Mouse (Mus musculus) heart, postnatal 4 days (tissue): ENCODE measurements around the gene Man2a2. TPM values are rescaled to one million over a fixed set of nuclear protein-coding genes. Genes with fewer than 3 reads are reported as not detected.
"Not testable (repeated sequence)": the region's sequence is repeated elsewhere in the genome, so short reads cannot be mapped to it uniquely, and the experiment has no call there.

Experiments
- DNase-seq: peaks from one replicate; pipeline ENCODE4 v3.0.0; 2021
- total RNA-seq, 2 experiments: library from RNA; stranded (reverse); gene quantifications; 2 replicates each; pipeline ENCODE4 v1.2.3; 2021

The Man2a2 gene
- total RNA-seq, 2 experiments from 2014 or later, result 65.0 to 65.6 TPM

DNA sequence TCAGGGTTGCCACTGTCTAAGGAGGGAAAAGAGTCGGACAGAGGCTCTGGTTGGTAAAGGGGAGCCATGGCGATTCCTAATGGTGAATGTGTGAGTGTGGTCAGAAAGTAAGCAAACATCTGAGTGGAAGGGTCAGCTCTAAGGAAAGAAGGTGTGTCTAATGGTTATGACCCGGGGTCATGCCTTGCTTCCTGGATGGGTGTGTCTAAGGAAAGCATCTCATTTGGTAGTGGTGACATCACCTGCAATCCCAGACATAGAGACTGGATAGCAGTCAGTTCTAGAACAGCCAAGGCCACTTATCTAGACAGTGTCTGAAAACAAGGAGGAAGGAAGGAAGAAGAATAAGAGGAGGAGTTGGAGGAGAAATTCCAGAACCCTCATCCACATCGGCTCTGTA is 36.3 kb downstream of the Man2a2 start:
- DNase-seq, result no peak

DNA sequence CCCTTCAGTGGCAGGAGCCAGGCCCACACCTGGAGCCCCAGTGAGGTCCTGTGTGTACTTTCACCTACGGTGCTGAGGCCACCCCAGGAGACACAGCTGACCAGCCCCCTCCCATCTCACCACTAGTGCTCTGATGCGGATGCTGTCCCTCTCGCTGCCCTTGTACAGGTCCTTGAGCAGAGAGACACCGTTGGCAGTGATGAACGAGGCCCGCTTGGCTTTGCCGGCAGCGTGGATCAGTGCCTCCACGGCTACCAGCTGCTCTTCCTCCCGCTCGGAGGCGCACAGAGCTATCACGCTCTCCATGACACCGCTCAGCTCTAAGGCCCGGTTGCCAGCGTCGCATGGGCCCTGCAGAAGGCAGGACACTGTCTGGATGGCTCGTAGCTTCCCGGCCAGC is 39.7 kb downstream of the Man2a2 start:
- DNase-seq, result no peak

DNA sequence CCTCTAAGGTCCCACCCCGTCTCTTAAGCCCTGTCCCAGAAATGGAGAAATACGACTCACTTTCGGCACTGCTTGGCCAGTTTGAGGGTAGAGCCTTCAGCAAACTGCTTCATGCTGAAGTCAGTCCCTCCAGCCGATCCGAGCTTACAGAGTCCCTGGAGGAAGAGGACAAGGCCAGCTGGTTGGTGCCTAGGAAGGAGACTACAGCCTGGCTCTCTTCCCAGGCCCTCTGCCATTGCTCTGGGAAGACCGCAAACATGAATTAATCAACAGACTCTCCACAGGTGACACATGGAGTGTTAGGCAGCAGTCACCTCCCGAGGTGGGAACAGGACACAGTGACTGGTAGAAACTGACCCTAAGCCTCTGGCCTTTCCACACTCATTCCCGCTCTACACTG is 40.9 kb downstream of the Man2a2 start:
- no peak for DNase-seq

DNA sequence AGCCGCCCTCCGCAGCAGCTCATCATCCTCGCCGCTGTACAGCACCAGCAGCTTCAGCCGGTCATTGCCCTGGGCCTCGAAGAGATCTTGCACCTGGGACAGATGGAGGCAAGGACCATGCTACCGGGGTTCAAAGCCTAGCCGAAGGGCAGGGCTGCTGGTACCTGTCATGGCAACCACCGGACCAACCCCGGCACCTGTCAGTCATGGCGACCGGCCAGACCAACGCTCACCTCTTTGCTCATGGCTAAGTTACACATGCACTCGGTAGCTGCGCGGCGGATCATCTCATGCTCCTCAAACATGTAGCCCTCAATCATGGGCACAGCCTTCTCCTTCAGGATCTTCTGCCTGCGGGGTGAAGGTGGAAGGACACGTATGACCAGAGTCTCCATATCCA is 45.1 kb downstream of the Man2a2 start:
- DNase-seq, result no peak

DNA sequence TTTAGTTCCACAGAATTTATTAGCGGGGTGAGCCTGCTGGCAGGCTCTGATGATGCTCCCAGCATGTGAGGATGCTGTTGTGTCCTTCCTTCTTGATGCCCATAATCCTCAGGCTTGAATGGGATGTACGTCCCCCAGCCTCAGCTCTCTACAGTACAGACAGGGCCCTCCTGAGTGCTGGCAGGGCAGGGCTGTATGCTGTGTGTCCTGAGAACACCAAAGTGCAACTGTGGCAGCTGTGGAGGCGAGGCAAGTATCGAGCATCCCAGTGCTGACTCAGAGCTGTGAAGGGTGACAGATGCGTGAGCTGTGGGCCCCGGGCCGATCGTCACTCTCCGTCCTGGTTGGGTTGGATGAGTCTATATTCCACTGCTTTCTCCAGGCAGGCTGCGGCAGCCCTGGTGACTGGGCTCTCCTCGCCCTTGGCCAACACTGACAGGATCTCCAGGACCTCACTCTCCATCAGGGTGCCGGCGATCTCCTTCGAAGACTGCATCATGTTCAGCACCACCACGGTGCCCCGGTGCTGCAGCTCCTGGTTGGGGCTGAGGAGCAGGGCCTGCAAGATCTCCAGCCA is 45.8 kb downstream of the Man2a2 start:
- DNase-seq, result no peak

DNA sequence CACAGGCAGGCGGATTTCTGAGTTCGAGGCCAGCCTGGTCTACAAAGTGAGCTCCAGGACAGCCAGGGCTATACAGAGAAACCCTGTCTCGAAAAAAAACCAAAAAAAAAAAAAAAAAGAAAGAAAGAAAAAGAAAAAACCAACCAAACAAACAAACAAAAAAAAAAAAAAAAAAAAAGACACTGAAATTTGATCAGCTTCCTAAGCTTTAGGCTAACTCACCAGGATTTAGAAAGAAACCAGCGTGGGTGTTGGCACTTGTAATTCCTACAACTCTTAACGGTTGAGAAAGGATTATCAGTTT is 46.4 kb downstream of the Man2a2 start:
- DNase-seq, result not testable (repeated sequence)

DNA sequence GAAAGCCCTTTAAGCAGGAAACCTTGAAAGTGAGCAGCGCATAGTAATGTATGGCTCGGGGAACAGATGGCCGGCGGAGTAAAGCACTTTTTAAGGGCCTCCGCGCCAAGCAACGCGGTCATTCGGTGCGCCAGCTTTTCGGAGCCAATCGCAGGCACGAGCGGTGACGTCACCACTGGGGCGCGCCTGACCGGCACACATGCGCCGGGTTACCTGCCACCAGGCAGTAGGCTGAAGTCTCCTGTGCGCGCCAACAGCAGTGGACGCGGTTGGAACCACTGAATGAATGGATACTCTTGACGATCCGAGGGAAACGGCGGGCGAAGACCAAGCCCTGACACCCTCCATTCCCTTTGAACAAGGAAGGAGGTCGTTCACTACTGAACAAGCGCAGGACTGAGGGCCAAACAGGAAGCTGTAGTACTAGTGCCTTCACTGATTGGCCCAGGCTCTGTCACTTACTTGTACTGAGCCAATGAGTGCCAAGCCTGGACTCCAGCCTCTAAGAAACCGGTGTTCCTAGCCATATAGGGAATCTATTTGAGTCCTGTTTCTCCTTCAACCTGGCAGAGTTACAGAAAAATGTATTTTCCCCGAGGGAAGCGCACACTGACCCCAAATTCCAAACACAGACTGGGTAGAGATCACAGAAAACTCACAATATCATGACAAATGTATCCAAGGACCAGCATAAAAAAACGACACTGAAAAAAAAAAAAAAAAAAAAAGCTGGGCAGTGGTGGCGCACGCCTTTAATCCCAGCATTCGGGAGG is 46.9 kb downstream of the Man2a2 start, which contains the start of gene Rccd1:
Rccd1 (minus strand) TSS at position 412 of the 773 bp plus-strand sequence.
- peak; percentile 96 for DNase-seq

DNA sequence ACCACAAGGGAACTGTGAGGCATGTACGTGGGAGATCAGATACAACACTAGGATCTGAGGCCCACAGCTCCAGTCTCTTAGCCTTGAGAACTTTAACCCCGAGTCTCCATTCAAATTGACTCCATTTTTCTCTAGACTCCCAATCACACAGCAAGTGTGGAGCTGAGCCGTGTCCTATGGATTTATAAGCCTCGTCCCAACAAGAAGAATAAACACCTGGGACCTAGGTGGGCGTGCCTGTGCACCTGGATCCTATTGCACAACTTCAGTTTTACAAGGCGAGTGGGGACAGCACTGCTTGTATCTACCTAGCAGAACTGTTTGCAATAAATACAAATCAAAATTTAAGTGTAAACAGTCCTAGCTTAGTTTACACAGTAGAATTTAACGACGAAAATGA is 47.8 kb downstream of the Man2a2 start:
- no peak for DNase-seq

DNA sequence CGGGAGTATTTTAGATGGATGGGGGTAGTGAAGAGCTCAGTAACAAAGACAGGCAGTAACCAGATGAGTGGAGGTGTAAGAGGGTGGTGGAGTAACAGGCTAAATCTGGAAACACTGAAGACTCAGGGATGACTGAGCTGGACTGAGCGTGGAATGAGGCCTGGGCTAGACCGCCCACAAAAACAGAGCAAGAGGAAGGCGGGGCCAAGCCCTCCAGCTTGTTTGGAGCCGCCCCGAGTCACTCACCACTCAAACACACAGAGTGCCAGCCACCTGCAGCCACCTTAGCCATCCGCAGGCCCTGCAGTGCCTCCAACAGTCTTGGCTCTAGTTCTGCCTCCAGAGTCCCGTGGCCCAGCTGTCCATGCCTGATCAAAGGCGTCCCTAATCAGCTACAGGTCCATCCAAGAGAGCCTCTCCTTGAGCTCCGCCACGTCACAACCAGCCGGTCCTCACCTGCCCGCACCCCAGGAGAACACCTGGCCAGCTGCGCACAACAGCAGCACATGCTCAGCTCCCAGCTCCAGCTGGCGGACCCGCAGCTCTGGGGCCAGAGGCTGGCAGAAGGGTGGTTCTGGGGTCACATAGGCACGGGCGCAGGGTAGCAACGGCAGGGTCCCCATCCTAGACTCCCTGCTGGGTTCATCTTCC is 51.2 kb downstream of the Man2a2 start:
- DNase-seq, result no peak

DNA sequence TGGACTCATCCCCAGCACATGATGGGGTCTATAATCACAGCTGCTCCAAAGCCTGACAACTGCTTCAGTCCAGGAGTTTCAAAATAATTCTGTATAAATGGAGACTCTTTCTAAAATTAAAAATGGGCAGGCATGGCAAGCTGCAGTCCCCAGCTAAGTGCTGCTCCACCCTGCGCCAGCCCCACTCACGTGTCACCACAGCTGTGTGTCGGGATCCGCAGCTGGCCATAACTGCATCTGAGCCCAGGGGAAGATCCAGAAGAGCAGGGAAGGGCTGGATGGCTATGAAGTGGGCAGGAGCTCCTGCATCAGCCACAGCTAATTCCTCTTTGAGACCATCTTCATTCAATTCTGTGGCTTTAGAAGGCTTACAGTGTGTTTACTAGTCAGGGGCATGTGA is 52.5 kb downstream of the Man2a2 start:
- no peak for DNase-seq

DNA sequence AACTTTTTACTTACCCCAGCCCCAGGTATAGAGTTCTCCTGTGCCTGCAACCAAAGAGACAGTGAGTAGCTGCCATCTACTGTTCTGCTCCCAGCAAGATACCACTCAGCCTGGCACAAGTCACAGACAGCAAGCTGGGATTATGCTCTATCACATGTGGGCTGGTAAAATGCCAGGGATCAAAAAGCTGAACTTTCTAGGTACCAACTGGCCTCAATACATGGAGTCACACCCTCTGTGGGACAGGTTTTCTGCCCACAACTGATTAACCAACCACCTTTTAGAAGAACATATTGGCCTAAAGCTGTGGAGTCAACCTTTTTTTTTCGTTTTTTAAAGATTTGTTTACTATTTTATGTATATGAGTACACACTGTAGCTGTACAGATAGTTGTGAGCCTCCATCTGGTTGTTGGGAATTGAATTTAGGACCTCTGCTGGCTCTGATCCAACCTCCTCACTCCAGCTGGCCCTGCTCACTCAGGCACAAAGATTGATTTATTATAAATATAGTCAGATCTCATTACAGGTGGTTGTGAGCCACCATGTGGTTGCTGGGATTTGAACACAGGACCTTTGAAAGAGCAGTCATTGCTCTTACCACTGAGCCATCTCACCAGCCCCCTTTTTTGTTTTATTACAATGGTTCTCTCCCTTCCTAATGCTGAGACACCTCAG is 53.6 kb downstream of the Man2a2 start:
- DNase-seq, result no peak

DNA sequence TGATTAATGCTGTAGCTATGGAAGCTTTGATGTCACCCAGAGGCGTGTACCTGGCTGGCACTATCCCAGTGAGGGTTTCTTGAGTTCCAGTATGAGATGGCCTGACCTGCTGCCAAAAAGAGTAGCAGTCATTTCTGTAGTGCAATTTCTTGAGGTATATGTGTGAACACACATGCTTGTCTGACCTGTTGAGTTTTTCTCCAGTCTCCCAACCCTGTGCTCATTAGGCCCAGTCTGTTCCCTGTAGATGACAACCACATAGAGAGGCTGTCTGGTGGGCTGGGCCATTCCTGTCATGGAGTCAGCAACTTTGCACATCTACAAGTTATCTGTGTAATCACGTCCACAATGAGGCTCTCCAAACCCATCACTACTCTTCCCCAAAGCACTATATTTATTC is 55.4 kb downstream of the Man2a2 start:
- DNase-seq, result no peak

DNA sequence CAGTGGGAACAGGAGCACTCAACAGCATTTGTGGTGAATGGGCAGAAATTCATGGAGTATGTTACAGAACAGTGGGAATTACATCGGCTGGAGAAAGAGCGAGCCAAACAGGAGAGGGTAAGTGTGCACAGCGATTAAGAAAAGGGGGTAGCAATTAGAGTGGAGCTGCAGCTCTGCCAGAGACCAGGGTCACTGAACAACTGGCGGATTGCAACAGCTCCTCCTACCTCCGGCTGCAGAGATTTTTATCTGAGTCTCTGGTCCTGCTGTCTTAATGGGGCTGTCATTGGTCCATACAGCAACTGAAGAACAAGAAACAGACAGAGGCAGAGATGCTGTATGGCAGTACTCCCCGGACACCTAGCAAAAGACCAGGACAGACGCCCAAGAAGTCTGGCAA is 60.4 kb downstream of the Man2a2 start:
- no peak for DNase-seq

DNA sequence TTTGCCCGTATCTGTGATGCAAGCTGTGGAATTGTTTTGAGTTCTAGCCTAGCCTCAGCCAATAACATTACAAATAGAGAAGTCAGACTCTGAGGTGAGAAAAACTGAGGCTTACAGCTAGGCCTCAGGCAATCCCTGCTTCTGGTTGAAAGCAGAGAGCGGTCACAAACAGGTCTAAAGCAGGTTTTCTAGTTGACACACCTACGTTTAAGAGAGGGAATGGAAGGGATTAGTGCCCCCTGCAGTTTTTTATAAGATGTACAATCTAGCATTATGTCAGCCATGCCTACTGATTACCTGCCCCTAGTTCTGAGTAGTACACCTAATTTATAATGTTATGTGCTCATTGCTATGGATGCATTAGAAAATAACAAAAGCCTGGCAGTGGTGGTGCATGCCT is 63.4 kb downstream of the Man2a2 start:
- no peak for DNase-seq

DNA sequence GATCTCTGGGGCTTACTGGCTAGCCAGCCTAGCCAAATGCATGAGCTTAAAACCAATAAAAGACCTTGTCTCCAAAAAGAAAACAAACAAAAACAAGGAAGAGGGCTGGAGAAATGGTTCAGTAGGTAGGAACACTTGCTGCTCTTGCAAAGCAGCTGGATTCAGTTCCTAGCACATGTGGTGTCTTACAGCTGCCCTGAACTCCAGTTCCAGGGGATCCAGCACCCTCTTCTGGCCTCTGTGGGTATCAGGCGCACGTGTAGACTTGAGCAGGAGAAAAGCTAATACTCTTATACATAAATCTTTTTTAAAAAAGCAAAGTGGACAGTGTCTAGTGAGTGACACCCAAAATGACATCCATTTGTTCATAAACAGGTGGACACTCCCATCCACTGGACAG is 69.7 kb downstream of the Man2a2 start:
- DNase-seq, result no peak

DNA sequence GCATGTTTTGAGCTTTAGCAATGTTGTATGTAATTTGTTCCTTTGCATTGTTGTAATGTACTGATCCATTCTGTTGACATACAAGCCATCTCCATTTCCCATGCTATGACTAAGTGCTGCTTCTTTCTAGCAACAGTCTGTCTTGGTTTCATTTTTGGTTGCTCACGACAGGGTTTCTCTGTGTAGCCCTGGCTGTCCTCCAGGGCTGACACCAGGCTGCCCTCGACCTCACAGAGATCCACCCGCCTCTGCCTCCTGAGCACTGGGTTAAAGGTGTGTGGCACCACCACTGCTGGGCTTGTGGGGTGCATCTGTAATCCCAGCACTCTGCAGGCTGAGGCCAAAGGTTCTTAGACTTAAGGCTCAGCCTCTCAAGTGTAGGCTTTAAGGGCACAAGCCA is 71.6 kb downstream of the Man2a2 start:
- DNase-seq, result no peak

Other genes with a start within 250 kb of the Man2a2 start
- 10 to 100 TPM; 14.3 to 16.1 TPM for gene Sema4b, start 184.5 kb downstream of the Man2a2 start, total RNA-seq
- 10 to 100 TPM; 26.2 to 27.7 TPM for gene Cib1, start 138.6 kb downstream of the Man2a2 start, total RNA-seq
- 1 to 10 TPM; 2.5 to 2.6 TPM for gene Gdpgp1, start 138.5 kb downstream of the Man2a2 start, total RNA-seq
- gene Ttll13, start 125.0 kb downstream of the Man2a2 start, total RNA-seq, result under 1 TPM; 0.47 to 0.86 TPM
- 10 to 100 TPM; 23.5 to 24.8 TPM for gene Ngrn, start 110.2 kb downstream of the Man2a2 start, total RNA-seq
- gene Vps33b, start 101.7 kb downstream of the Man2a2 start, total RNA-seq, result 10 to 100 TPM; 10.6 TPM
- 100 to 1,000 TPM; 132 to 141 TPM for gene Prc1, start 76.9 kb downstream of the Man2a2 start, total RNA-seq
- 1 to 10 TPM; 8.5 to 9.5 TPM for gene Rccd1, start 46.9 kb downstream of the Man2a2 start, total RNA-seq
- gene Unc45a, start 30.4 kb downstream of the Man2a2 start, total RNA-seq, result 10 to 100 TPM; 22.9 to 24.9 TPM
- gene Hddc3, start 28.3 kb downstream of the Man2a2 start, total RNA-seq, result 10 to 100 TPM; 40.9 to 42.1 TPM
- gene Fes, start 16.6 kb upstream of the Man2a2 start, total RNA-seq, result 10 to 100 TPM; 16.4 to 21.5 TPM
- gene Furin, start 34.1 kb upstream of the Man2a2 start, total RNA-seq, result 100 to 1,000 TPM; 104 to 113 TPM
- 10 to 100 TPM; 15.5 to 16.5 TPM for gene Blm, start 163.7 kb upstream of the Man2a2 start, total RNA-seq